Mouse (Mus musculus) heart, postnatal 36 days (tissue): ENCODE data around the gene Cbr3. TPM values are rescaled to one million over a fixed set of nuclear protein-coding genes. Genes with fewer than 3 reads are reported as not detected.
A peak's percentile ranks its signal among the peaks of the same experiment; 100 is the strongest.
"Not testable (repeated sequence)": the region's sequence is repeated elsewhere in the genome, so short reads cannot be mapped to it uniquely, and the experiment has no call there.

ENCODE experiments used
- DNase-seq, 2 experiments: peaks; one replicate each; pipeline ENCODE4 v3.0.0; 2021 to 2022
- intact Hi-C: fragments of 180-260 bp; cut with DNase I; formaldehyde crosslinking; loops from one replicate; pipeline ENCODE4 v1.15.1; 2025
- total RNA-seq, 2 experiments: library from RNA; stranded (reverse); gene quantifications; 2 replicates each; pipeline ENCODE4 v1.2.3; 2021

Cbr3 gene
- 1 to 10 TPM; 2.9 to 3.6 TPM for total RNA-seq

DNA sequence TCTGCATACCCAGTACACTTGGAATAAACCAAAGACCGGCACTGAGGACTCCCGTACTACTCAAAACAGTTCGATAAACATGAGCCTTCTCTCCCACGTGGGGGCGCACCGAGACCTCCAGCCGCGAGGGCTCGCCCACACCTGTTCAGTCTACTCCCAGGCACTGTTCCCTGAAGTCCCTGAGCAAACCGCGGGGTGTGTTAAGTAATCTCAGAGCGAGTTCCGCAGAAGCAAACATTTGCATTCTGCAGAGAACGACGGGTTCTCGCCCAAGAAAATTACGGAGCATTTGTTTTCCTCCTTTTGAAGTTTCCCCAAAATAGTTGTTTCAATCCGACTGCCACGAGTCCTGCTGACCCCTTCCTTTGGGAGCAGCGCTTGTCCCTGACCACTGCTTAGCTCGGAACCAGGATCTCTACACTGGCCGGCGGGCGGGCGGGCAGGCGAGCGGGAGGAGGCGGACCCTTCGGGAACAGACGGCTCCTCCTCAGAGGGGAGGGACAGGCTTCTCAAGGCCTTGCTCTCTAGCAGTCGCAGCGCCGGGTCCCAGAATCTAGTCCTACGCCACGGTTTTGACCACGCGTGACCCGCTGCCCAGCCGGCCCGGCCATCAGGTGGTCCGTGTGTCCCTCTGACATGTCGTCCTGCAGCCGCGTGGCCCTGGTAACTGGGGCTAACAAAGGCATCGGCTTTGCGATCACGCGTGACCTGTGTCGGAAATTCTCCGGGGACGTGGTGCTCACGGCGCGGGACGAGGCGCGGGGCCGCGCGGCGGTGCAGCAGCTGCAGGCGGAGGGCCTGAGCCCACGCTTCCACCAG, at the start of gene Cbr3:
Cbr3 (plus strand) TSS at position 527 of the 819 bp plus-strand sequence.
- DNase-seq: peak; percentile 71 to 72
- intact Hi-C loops: loop anchor here (1.0 kb wide), 1 partner anchor 84 kb away; no protein-coding TSS in a partner anchor

DNA sequence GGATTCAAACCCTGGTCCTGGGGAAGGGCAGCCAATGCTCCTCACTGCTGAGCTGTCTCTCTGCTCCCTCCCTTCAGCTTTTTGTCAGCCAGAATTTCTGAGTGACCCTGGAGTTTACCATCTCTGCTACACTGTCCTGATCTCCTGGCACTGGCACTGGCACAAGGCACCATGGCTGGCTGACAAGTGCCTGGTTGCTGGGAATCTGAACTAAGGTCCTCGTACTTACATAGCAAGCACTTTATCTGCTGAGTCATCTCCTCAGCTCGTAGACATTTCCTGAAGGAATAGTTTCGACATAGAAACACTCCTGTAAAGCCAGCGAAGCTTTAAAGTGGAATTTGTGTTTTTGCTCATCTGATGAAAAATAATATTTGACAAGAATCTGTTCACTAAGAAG, 39.0 kb upstream of the Cbr3 start:
- no peak for DNase-seq
- intact Hi-C loops: no loop called here

DNA sequence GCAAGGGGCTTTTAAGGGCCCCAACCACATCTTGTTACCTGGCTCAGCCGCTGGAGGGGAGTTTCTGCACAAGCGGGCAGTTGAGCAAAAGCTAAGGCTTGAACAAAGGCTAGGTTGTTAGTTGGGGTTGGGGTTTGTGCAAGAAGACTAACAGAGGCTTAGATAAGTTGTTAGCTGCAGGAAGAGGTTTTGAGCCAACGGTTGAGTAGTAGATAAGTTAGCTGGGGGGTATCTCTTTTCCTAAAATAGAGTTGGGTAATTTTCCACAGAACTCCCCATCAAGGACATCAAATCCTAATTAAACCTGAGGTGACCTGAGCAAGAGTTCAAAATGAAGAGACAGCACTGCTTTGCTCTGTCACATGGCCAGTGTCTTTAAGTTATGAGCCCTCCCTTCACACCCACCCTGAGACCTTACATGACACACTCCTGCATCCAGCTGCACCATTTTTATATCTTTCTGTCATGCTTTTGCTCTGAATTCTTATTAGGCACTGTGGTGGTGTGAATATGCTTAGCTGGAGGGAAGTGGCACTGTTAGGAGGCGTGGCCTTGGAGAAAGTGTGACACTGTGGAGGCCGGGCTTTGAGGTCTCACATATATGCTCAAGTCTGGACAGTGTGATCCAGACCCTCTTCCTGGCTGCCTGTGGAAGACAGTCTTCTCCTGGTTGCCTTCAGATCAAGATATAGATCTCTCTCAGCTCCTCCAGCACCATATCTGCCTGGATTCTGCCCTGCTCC, 34.4 kb upstream of the Cbr3 start:
- DNase-seq: no peak
- intact Hi-C loops: no loop called here

DNA sequence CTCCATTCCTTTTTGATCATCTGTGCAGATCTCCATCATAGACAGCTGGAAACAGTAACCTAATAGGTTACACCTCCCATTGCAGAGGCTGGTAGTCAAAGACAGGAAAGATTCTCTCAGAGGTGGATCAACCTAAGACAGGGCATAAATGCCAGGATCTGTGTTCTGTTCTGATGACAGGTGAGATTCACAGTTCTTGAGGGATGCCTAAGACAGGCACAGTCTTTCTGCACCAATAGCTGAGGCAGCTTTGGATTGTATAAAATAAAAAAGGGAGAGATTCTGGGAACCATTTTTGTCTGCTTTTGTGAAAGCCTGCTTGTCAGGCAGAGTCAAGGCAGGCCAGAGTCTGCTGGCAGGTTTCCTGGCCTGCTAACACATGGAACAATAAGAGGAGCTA, 15.0 kb upstream of the Cbr3 start:
- no peak for DNase-seq
- intact Hi-C loops: no loop called here

DNA sequence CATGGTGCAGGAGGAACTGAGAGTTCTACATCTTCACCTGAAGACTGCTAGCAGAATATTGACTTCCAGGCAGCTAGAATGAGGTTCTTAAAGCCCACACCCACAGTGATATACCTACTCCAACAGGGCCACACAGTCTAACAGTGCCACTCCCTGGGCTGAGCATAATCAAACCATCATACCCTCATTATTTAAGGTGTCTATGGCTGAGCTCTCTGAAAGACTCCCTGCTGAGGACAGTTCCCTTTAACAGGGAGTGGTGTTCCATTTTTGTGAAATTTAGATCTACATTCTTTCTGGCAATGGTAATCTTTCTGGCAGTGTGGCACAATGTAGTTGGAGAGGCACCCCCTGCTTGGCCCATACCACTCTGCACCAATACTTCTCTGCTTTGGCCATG, 13.5 kb upstream of the Cbr3 start:
- intact Hi-C loops: no loop called here
- no peak for DNase-seq

DNA sequence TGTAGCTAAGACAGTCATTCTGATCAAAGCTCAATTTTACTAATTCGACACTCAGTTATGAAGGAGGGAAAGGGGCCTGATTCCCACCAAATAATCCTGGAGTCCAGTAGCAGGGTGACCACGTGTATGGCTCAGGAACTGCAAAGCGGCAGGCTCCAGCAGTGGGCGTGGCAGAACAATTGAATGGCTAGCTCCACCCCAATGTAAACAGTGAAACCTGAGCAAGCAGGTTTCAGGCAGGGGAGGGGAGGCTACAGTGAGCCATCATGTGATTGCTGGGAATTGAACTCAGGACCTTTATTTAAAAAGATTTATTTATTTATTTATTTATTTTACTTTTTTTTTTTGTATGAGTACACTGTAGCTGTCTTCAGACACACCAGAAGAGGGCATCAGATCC, 12.5 kb upstream of the Cbr3 start:
- DNase-seq, intact Hi-C loops: not testable (repeated sequence)

DNA sequence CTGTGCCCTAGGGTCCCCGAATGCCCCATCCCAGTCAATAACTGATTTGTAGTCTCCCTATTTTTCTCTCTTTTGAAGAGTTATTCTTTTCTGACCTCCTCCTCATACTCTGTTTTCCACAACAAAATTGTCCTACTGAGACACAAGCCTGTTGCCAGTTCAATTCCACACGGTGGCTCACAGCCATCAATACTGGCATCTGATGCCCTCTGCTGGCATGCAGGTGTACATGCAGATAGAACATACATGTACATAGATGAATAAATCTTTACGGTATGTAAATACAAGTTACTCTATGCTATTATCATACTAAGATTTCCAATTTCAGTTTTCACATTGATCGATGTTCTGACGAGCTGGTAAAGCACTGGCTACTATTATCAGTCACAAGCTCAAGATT, 12.0 kb upstream of the Cbr3 start:
- intact Hi-C loops: no loop called here
- DNase-seq: no peak

DNA sequence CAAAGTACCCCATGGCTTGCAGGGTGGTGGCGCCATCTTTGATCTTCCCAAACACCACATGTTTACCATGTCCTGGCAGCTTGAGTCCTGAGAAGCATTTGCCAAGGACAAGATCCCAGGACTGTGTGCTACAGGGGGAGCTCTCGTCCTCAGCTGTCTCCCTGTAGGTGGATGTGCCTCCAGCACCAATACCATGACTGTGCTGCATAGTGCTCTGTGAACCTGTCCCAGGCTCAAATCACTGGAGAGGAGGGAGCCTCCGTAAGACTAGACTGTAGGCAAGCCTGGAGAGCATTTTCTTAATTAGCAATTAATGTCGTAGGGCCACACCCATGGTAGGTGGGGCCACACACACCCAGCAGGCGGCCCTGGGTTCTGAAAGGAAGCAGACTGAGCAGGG, 6.6 kb upstream of the Cbr3 start:
- DNase-seq: no peak
- intact Hi-C loops: no loop called here

DNA sequence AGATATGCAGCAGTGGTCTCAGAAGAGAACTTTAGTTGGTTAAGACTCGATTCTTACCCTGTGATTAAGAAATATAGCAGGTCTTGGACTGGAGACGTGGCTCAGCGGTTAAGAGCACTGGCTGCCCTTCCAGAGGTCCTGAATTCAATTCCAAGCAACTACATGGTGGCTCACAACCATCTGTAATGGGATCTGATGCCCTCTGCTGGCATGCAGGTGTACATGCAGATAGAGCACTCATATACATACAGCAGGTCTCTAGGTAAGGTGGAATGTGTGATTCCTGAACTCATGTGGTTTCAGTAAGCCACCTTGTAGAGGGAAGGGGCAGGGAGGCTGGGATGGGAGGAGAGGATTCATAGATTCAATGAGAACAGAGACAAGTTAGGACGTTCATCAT, 4.8 kb upstream of the Cbr3 start:
- no peak for DNase-seq
- intact Hi-C loops: no loop called here

DNA sequence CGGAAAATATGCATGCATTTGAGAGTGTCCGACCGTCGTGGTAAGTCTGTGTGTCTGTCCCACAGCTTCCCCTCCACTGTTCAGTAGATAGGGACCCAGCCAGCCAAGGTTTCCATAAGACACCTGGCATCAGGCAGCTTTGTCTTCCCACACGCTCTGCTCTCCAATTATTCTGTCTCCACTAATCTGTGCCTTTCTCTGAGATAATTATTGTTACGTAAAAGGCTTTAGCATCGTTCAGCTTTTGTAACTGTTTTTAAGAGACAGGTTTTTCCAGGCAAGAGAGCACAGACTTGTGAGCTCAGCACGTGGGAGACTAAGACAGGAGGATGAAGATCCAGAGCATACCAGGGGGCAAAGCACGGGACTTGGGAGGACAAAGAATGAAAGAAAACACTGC, 3.9 kb upstream of the Cbr3 start:
- intact Hi-C loops: no loop called here
- DNase-seq: no peak

DNA sequence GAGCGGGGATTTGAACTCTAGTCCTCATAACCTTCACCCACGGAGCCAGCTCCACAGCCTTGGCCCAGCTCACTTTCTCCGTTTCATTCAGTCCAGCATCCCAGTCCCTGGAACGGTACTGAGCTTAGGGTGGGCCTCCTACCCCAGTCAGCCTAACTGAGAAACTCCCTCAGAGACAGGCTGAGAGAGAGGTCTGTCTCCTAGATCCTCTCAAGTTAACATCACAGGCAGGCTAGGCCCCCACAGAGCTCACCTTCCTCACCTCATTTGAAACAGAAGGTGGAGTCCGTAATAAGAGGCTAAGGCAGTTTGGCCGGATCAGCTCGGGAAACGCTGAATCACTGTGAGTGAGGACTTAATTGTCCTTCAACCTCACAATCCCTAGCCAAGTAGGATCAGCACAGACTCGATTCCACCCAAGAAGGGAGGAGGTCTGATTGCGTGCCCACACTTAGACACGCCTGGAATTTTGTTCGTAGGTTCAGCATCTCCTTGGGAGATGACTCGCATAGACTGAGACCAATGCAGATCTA, 793 bp upstream of the Cbr3 start:
- DNase-seq: no peak
- intact Hi-C loops: loop anchor here (1.0 kb wide), 1 partner anchor 85 kb away; no protein-coding TSS in a partner anchor

DNA sequence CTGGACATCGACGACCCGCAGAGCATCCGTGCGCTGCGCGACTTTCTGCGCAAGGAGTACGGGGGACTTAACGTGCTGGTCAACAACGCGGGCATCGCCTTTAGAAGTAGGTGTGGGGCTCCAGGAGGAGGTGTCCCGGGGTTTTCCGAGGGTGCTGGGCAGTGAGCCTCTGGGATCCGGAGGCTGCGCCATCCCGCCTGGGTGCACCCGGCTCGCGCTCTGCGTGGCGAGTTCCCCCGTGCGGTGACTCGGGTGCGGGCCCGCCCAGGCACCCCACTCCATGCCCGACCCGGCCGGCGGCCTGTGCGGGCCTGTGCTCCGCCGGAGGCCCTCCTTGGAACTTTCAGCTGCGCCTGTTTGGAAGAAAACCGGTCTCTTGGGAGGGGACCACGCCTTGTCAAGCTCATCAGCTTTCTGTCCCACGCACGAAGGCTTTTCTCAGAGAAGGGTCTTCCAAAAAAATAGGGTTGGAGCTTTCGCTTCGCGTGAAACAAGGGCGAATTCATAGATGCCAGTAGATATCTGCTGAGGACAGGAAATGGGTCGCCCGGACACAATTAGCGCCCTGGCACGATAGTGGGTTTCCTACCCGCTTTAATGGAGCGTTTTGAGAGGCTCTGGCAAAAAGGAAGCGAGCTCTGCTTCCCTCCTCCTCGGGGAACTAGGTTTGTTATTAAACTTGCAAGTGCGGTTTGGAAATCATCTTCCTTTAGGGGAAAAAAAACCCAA, 657 bp downstream of the Cbr3 start:
- DNase-seq: peak; percentile 40 to 56
- intact Hi-C loops: no loop called here

DNA sequence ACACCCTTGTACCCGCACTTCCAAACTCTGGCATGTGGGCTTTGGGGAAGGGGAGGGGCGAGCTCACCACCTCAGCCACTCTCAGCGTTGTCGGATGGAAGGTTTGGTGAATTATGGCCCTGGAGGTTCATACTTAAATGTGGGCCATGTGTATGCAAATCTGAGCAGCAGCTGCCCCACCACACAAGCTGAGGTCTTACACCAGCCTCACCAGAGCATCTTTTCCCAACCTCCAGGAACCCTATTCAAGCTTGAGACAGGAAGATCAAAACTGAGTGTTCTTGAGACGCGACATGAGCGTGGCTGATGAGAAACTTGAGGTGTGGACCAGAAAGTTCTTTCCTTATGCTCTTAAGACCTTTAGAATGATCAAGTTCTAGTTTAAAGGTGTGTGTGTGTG, 1.4 kb downstream of the Cbr3 start:
- intact Hi-C loops: no loop called here
- DNase-seq: no peak

DNA sequence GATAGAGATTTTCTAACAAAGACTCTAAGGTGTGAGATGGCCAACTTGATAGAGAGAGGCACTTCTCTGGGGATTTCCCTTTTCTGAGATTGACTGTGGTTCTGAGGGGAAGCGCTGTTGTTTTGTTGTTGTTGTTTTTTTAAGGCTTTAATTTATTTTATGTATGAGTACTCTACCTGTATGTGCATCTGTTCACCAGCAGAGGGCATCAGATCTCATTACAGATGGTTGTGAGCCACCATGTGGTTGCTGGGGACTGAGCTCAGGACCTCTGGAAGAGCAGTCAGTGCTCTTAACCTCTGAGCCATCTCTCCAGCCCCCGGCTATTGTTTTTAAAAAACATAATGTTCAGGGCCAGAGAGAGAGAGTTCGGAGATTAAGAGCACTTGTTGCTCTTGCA, 2.8 kb downstream of the Cbr3 start:
- DNase-seq: not testable (repeated sequence)
- intact Hi-C loops: loop anchor here (5.0 kb wide), 1 partner anchor 62 kb away; no protein-coding TSS in a partner anchor

DNA sequence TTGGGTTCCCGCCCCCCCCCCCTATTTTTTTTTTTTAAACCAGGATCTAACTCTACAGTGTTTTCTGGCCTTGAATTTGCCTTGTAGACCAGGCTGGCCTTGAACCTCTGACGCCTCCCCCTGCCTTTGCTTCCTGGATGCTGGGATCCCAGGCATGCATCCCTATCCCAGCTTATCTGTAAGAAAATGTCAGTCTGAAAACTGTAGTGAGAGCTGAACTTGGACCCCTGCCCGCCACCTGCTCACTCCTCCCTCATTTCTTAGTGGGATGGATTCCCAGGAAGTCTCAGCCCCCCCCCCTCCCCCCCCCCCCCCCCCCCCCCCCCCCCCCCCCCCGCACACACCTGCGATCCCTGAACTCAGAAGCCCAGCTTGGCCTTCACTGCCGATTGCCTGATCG, 3.4 kb downstream of the Cbr3 start:
- no peak for DNase-seq
- intact Hi-C loops: loop anchor here (5.0 kb wide), 1 partner anchor 61 kb away; no protein-coding TSS in a partner anchor

DNA sequence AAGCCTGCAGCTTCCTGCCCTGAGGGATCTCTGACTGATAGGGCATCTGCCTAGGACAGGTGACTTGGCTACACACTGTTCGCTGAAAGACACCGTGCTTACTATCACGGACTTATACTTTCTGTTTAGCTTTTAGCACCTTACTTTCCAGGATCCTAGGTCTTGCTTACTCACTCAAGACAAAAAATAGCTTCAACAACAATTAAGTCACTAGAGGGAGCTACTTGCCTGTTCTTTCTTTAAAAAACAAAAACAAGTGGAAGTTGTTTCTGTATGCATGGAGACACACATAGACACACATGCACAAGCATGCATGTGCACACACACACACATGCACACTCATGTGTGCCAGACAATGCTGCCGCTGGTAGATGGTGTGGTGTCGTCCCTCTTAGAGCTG, 3.9 kb downstream of the Cbr3 start:
- peak in 1 of 2 experiments; percentile 5 for DNase-seq
- intact Hi-C loops: loop anchor here (1.0 to 5.0 kb wide), 2 partner anchors 60 to 80 kb away; no protein-coding TSS in a partner anchor

DNA sequence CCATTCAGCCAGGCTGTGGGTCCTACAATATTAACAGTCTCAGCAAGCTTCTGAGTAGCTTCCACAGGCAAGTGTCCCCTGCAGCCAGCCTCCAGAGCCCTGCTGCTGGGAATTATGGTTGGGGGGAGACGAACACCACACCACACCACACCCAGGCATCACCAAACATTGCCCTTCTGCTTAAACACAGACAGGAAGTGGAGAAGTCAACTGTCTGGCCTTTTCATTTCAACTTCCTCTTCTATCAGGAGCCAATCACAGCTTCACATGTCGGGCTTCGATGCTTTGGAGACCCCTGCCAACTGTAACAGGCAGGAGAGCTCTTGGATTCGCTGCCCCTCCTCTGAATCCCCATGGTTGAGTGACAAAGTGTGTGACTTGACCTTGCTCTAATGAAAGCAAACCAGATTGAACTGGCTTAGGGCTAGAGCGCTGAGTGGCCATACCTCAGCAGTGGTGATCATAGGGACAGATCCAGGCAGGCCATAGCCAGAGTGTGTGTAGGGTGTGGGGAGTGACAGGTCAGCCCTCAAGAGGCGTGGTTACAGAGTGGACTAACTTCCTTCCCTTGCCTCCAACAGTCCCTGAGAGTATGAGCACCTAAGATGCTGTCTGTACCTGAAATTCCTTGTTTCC, 8.3 kb downstream of the Cbr3 start:
- intact Hi-C loops: no loop called here
- DNase-seq: no peak

DNA sequence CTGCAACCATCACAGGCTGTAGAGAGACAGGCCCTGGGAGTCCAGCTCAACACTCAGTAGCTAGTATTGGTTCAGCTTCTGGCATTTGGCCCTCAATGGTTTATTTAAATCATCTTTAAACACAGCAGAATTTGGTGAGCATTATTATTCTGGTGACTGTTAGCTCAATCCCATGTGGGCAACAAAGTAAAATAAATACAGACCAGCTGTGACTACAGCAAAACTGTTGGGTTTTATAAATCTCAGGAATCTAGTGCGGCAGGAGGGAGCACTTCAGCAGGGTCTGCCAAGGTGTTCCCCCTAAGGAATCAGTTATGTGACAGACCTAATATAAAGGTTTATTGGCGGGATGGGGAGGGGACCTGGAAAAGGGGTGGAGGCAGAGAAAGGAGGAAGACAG, 9.7 kb downstream of the Cbr3 start:
- no peak for DNase-seq
- intact Hi-C loops: no loop called here

DNA sequence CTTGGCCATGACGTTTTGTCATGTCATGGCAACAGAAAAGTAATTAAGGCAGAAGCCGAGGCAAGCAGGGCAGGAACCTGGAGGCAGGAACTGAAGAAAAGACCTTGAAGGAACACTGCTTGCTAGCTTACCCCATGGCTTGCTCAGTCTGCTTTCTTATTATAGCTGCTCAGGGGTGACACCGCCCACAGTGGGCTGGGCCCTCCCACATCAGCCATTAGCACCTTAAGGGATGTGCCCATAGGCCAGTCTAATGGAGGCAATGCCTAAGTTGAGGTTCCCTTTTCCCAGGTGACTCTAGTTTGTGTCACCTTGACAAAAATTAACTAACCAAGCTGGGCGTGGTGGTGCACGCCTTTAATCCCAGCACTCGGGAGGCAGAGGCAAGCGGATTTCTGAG, 24.1 kb downstream of the Cbr3 start:
- no peak for DNase-seq
- intact Hi-C loops: no loop called here

DNA sequence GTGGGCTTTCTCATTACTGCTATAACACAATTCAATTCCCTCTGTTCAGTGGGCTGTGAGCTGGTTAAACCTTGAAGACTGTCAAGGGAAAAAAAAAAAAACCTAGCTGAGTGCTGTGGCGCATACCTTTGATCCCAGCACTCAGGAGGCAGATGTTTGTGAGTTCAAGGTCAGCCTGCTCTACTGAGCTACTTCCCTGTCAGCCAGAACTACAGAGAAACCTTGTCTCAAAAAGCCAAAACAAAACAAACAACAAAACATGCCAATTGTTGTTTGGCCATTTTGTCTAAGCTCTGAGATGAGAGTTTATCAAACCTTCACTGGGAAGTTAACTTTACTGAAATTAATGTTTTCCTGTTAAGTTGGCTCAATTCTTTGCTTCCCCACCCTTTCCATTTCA, 26.2 kb downstream of the Cbr3 start:
- intact Hi-C loops: no loop called here
- no peak for DNase-seq
